Mouse (Mus musculus) monocyte, adult 59 days (primary cell): ENCODE data around the gene Meis3. TPM values are rescaled to one million over a fixed set of nuclear protein-coding genes. Genes with fewer than 3 reads are reported as not detected.

Experiments
- total RNA-seq, 2 experiments: library from RNA; stranded (reverse); gene quantifications; one replicate each; pipeline ENCODE4 v1.2.4; 2023

Meis3 gene
- total RNA-seq: 1 to 10 TPM; 5.1 to 6.4 TPM

GRCm38 (mm10) chr7:16174597-16175541 is at the start of gene Meis3:
TSS of gene Meis3 (plus strand) at chr7:16175090.

GRCm38 (mm10) chr7:16129421-16129845 is 45.5 kb upstream of the Meis3 start, which contains the start of gene Slc8a2:
TSS of gene Slc8a2 (plus strand) at chr7:16129826.

GRCm38 (mm10) chr7:16221582-16222272 is 46.8 kb downstream of the Meis3 start, which contains the start of gene Dhx34:
TSS of gene Dhx34 (minus strand) at chr7:16222037.

Other genes with a start within 250 kb of the Meis3 start
- 100 to 1,000 TPM; 338 to 417 TPM for gene Nop53, start 229.0 kb upstream of the Meis3 start, total RNA-seq
- gene Ehd2, start 207.5 kb upstream of the Meis3 start, total RNA-seq: under 1 TPM; 0.27 to 0.55 TPM
- gene Bicra, start 127.2 kb upstream of the Meis3 start, total RNA-seq: 10 to 100 TPM; 41.9 to 54.2 TPM
- under 1 TPM; 0.50 to 0.70 TPM for gene Zfp541, start 113.3 kb upstream of the Meis3 start, total RNA-seq
- gene Napa, start 76.6 kb upstream of the Meis3 start, total RNA-seq: 100 to 1,000 TPM; 224 to 251 TPM
- gene Kptn, start 55.2 kb upstream of the Meis3 start, total RNA-seq: 10 to 100 TPM; 23.0 to 27.9 TPM
- under 1 TPM in 1 of 2 experiments, not detected in 1; 0.24 TPM for gene Slc8a2, start 45.3 kb upstream of the Meis3 start, total RNA-seq
- gene Dhx34, start 46.9 kb downstream of the Meis3 start, total RNA-seq: 10 to 100 TPM; 31.1 to 32.0 TPM
- gene C5ar2, start 69.1 kb downstream of the Meis3 start, total RNA-seq: 1 to 10 TPM; 5.2 to 6.0 TPM
- gene C5ar1, start 84.5 kb downstream of the Meis3 start, total RNA-seq: 10 to 100 TPM; 80.1 to 84.6 TPM
- gene Inafm1, start 98.5 kb downstream of the Meis3 start, total RNA-seq: 10 to 100 TPM; 22.5 to 23.4 TPM
- gene Ccdc9, start 111.7 kb downstream of the Meis3 start, total RNA-seq: 100 to 1,000 TPM; 303 to 392 TPM
- 100 to 1,000 TPM; 117 to 125 TPM for gene Bbc3, start 133.3 kb downstream of the Meis3 start, total RNA-seq
- gene Sae1, start 212.7 kb downstream of the Meis3 start, total RNA-seq: 10 to 100 TPM; 24.3 to 30.5 TPM
- gene Zc3h4, start 225.8 kb downstream of the Meis3 start, total RNA-seq: 10 to 100 TPM; 67.3 to 74.4 TPM